Mouse (Mus musculus): ENCODE measurements around the gene Sesn1. TPM values are rescaled to one million over a fixed set of nuclear protein-coding genes. Genes with fewer than 3 reads are reported as not detected.
A peak's percentile ranks its signal among the peaks of the same experiment; 100 is the strongest.
"Not testable (repeated sequence)": the region's sequence is repeated elsewhere in the genome, so short reads cannot be mapped to it uniquely, and the experiment has no call there.

Gene Sesn1
- polyA plus RNA-seq, 1 experiment = not detected

DNA sequence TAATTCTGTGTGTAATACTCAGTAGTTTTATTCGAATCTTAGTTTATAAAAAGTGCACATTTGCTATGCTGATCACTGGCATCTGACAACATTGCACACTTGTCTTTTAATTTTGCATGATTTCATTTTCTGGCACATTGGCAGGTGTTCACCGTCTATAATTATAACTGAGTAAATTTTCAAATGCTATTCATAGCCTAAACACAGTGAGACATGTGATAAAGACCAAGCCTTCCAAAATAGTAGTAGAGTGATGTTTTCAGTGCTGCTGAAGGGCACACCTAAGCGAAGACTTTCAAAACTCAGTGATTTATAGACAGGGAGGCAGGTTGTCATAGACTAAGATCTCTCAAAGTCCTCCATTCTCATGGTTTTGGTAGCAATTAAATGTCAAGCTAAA lies 9.6 kb downstream of the Sesn1 start:
- H3K4me3 ChIP-seq (ENCODE audit: insufficient read depth, low read depth, low read length) = no peak overlapping the region
- WGBS = 72% methylated on average over 3 of the region's 3 CpGs
- no peak overlapping the region for H3K27ac ChIP-seq (ENCODE audit: insufficient read depth, low read depth, low read length)
- H3K4me1 ChIP-seq (ENCODE audit: control insufficient read depth, insufficient read depth, low read length) = peaks cover 7% of the 10 kb centered on the region
- TF ChIP-seq POLR2A (IDR thresholded peaks at IDR 0.05; ENCODE audit: insufficient read depth, low read depth, low read length) (no peak), CTCF (IDR thresholded peaks at IDR 0.05; ENCODE audit: insufficient read depth, low read depth, low read length) (no peak)

DNA sequence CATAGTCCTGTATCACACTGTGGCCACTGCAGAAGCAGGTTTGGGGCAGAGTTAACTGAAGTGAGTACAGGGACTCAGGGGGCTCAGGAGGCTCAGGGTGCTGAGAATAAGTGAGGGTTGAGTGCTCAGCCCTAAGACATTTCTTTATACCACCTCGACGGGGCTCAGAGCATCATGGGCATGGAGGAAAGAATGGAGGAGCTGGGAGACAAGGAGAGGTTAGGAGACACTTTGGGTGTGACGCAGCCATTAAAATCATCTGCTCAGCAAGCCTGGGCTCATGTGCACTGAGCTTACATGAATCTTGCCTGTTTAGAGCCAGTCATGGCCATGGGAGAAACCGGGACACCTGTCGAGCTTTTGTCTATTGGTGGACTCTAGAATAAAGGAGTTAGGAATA lies 10.7 kb downstream of the Sesn1 start:
- H3K27ac ChIP-seq (ENCODE audit: insufficient read depth, low read depth, low read length) = 0 out of 2 replicates have a peak overlapping the region, but pooled peaks have one; percentile 26
- no peak overlapping the region for H3K4me3 ChIP-seq (ENCODE audit: insufficient read depth, low read depth, low read length)
- no peak for TF ChIP-seq CTCF (IDR thresholded peaks at IDR 0.05; ENCODE audit: insufficient read depth, low read depth, low read length)
- TF ChIP-seq POLR2A (IDR thresholded peaks at IDR 0.05; ENCODE audit: insufficient read depth, low read depth, low read length) = no peak
- H3K4me1 ChIP-seq (ENCODE audit: control insufficient read depth, insufficient read depth, low read length) = peaks cover 7% of the 10 kb centered on the region
- 92% methylated on average over 5 of the region's 5 CpGs for WGBS

DNA sequence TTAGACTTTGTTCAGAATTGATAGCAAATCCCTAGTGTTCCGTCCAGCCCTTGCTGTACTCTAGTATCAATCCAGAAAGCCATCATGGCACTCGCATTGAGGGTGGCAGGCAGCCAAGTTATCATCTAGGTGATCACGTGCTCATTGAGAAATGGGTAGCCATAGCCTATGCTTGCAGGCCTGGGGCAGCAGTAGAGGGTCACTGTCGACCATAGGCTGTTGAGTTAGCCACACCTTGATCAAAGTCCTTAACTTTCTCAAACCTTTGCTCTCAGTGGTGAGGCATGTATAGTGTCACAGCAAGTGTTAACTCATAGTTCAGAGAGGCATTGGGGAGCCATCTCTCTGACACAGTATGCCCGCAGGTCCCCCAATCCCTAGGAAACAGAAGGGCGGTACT lies 11.4 kb downstream of the Sesn1 start:
- 89% methylated on average over 6 of the region's 6 CpGs for WGBS
- Histone ChIP-seq H3K27ac (ENCODE audit: insufficient read depth, low read depth, low read length) (peak overlapping the region; percentile 7; the same call in 1 of the 2 replicates), H3K4me1 (ENCODE audit: control insufficient read depth, insufficient read depth, low read length) (peaks cover 7% of the 10 kb centered on the region), H3K4me3 (ENCODE audit: insufficient read depth, low read depth, low read length) (no peak overlapping the region)
- TF ChIP-seq POLR2A (IDR thresholded peaks at IDR 0.05; ENCODE audit: insufficient read depth, low read depth, low read length) = no peak
- TF ChIP-seq CTCF (IDR thresholded peaks at IDR 0.05; ENCODE audit: insufficient read depth, low read depth, low read length) = no peak

DNA sequence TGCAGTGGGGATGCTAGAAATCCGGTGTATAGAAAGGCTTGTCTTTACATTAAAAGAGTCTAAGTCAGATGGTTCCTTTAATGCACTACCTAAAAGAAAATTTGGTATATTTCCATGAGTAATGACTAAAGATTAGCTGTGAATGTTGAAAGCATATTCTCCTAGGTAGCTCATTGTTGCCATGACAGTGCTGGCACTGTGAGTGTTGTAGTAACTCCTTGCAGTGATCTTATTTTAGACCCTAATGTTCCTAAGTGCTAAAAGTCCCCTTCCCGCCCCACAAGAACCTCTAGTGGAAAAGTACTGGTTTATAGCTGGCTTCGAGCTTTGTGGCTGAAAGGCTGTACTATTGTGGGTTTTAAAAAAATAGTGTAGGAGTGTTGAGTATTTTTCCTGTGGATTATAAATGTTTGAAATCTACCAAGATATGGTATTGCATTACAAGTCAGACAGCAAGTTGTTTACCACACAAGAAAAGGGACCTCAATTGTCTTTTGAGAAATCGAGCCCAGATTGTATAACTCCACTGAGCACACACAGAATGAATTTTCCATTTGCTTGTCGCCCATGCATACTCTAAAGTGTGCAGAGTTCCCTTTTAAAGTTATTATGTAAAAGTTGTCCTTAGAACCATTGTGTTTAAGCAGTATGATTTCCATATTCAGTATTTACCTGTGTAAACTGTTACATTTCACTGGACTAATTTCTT lies 13.0 kb downstream of the Sesn1 start:
- H3K4me1 ChIP-seq (ENCODE audit: control insufficient read depth, insufficient read depth, low read length) = peaks cover 5% of the 10 kb centered on the region
- no peak overlapping the region for H3K4me3 ChIP-seq (ENCODE audit: insufficient read depth, low read depth, low read length)
- TF ChIP-seq POLR2A (IDR thresholded peaks at IDR 0.05; ENCODE audit: insufficient read depth, low read depth, low read length) = no peak
- TF ChIP-seq CTCF (IDR thresholded peaks at IDR 0.05; ENCODE audit: insufficient read depth, low read depth, low read length) = no peak
- no peak overlapping the region for H3K27ac ChIP-seq (ENCODE audit: insufficient read depth, low read depth, low read length)
- 24% methylated on average over 5 of the region's 5 CpGs for WGBS

DNA sequence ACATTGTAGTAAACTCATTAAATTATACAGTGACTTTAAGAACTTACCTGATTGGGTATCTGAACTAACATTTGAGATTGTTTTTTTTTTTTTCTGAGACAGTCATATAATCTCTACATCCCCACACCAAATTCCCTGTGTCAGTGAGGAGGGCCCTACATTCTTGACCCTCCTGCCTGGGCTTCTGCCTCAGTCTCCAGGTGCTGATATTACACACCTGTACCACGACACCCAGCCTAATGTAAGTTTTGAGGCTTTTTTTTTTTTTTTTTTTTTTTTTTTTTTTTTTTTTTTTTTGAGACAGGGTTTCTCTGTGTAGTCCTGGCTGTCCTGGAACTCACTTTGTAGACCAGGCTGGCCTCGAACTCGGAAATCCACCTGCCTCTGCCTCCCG lies 13.5 kb downstream of the Sesn1 start:
- H3K27ac ChIP-seq (ENCODE audit: insufficient read depth, low read depth, low read length); H3K4me1 ChIP-seq (ENCODE audit: control insufficient read depth, insufficient read depth, low read length); H3K4me3 ChIP-seq (ENCODE audit: insufficient read depth, low read depth, low read length): not testable (repeated sequence)
- 99% methylated on average over 4 of the region's 4 CpGs for WGBS

DNA sequence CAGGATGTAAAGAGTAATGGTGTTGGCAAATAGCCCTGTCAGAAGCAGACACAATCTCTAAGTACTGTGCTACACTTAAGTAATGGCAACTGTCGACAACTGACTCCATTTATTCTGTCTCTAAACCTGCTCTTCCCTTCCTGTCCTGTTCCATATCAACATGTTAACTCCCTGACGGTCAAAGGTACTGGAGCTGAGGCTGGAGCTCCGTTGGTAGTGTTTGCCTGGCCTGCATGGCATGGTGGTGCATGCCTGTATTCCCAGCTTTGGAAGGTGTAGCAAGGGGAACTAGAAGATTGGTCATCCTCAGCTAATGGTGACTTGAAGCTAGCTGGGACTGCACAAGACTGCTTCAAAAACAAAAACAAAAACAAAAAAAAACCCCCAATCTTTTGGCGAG lies 14.2 kb downstream of the Sesn1 start:
- TF ChIP-seq POLR2A (IDR thresholded peaks at IDR 0.05; ENCODE audit: insufficient read depth, low read depth, low read length) (no peak), CTCF (IDR thresholded peaks at IDR 0.05; ENCODE audit: insufficient read depth, low read depth, low read length) (no peak)
- WGBS = 88% methylated on average over 4 of the region's 4 CpGs
- Histone ChIP-seq H3K4me3 (ENCODE audit: insufficient read depth, low read depth, low read length) (no peak overlapping the region), H3K4me1 (ENCODE audit: control insufficient read depth, insufficient read depth, low read length) (peaks cover 5% of the 10 kb centered on the region), H3K27ac (ENCODE audit: insufficient read depth, low read depth, low read length) (no peak overlapping the region)

DNA sequence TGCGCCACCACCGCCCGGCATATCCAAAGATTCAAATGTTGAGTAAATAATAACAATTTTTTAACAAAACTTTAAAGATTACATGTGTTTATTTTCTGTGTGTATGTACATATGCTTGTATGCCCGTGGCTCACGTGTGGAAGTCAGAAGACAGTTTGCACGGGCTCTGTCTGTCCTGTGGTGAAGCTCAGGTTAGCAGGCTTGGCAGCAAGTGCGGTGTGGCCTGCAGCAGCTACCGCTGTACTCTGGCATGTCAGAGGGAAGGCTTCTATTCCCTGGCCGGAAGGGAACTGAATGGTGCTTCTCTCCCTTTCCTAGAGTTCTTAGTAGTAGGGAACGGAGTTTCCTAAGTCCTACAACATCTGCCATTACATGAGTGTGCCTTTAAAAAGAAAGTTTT lies 15.3 kb downstream of the Sesn1 start:
- Histone ChIP-seq H3K4me1 (ENCODE audit: control insufficient read depth, insufficient read depth, low read length) (peaks cover 5% of the 10 kb centered on the region), H3K4me3 (ENCODE audit: insufficient read depth, low read depth, low read length) (no peak overlapping the region), H3K27ac (ENCODE audit: insufficient read depth, low read depth, low read length) (no peak overlapping the region)
- no peak for TF ChIP-seq POLR2A (IDR thresholded peaks at IDR 0.05; ENCODE audit: insufficient read depth, low read depth, low read length)
- no peak for TF ChIP-seq CTCF (IDR thresholded peaks at IDR 0.05; ENCODE audit: insufficient read depth, low read depth, low read length)
- 87% methylated on average over 10 of the region's 10 CpGs for WGBS

DNA sequence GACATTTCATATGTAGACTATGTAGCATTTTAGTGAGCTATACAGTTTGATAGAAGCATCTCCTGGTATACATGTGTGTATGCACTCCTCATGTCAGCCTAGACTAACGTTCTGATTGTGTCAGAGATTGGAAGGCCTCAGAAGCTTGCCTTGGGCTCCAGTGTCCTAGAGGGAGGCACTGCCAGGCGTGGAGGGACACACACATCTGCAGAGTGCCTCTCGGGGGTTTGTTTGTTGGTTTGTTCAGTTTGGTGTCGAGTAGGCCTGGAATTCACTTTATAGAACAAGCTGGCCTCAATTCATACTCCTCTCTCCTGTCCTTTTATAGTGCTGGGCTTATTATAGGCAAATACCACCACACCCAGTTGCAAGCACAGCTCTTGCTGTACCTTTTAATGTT lies 16.3 kb downstream of the Sesn1 start:
- no peak overlapping the region for H3K27ac ChIP-seq (ENCODE audit: insufficient read depth, low read depth, low read length)
- WGBS = 90% methylated on average over 4 of the region's 4 CpGs
- peaks cover 2% of the 10 kb centered on the region; the same call in 1 of the 2 replicates for H3K4me1 ChIP-seq (ENCODE audit: control insufficient read depth, insufficient read depth, low read length)
- TF ChIP-seq POLR2A (IDR thresholded peaks at IDR 0.05; ENCODE audit: insufficient read depth, low read depth, low read length) = no peak
- no peak for TF ChIP-seq CTCF (IDR thresholded peaks at IDR 0.05; ENCODE audit: insufficient read depth, low read depth, low read length)
- no peak overlapping the region for H3K4me3 ChIP-seq (ENCODE audit: insufficient read depth, low read depth, low read length)

DNA sequence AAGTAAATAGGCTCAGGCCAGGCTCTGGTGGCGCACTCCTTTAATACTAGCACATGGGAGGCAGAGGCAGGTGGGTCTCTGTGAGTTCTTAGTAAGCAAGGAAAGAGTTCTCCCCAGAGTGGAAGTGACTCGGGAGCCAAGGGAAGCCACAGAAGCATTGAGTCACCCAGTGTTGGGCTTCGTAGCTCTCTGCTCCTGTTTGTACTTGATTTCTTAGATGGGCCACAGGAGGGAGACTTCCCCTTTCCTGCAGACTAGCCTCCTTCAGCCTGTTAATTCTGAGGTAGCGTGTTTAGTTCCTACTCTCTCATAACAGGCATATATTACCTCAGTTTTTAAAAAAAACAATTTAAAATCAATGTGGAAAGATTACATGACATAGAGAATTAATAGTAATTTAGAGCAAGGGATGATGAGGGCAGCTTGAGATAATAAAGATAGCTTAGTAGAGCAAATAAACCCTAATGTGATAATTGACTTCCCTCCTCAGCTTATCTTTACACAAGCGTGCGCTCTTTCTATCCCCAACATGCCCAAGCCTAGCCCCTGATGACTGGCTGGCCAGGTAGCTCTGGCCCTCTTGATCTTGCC lies 16.9 kb downstream of the Sesn1 start:
- 86% methylated on average over 6 of the region's 6 CpGs for WGBS
- no peak overlapping the region for H3K4me3 ChIP-seq (ENCODE audit: insufficient read depth, low read depth, low read length)
- no peak overlapping the region for H3K27ac ChIP-seq (ENCODE audit: insufficient read depth, low read depth, low read length)
- TF ChIP-seq CTCF (IDR thresholded peaks at IDR 0.05; ENCODE audit: insufficient read depth, low read depth, low read length) (no peak), POLR2A (IDR thresholded peaks at IDR 0.05; ENCODE audit: insufficient read depth, low read depth, low read length) (no peak)
- H3K4me1 ChIP-seq (ENCODE audit: control insufficient read depth, insufficient read depth, low read length) = peaks cover 2% of the 10 kb centered on the region; the same call in 1 of the 2 replicates
